Mouse (Mus musculus): ENCODE measurements at regions not wholly inside any gene's neighbourhood (a gene's known extent, or its start where the extent isn't known, plus 50 kb on each side); places are given as distances from the start of the nearest gene placed in this dataset.
"Not testable (repeated sequence)": the region's sequence is repeated elsewhere in the genome, so short reads cannot be mapped to it uniquely, and the experiment has no call there.

GRCm38 (mm10) chr14:120826187-120826586 is 84.8 kb upstream of the Ipo5 start:
- no peak for DNase-seq (ENCODE audit: low spot score in 2 of 2)

- DNase-seq (ENCODE audit: low spot score in 2 of 2): not testable (repeated sequence)
These were observed 80.6 kb upstream of the Ipo5 start for GRCm38 (mm10) chr14:120830389-120830835.

- no peak for DNase-seq (ENCODE audit: low spot score in 2 of 2)
These were observed 79.6 kb upstream of the Ipo5 start for GRCm38 (mm10) chr14:120831397-120831796.

GRCm38 (mm10) chr14:120831847-120832613 is 79.0 kb upstream of the Ipo5 start:
- peak; percentile 73 to 86 for DNase-seq (ENCODE audit: low spot score in 2 of 2)

- DNase-seq (ENCODE audit: low spot score in 2 of 2): no peak
These were observed 76.2 kb upstream of the Ipo5 start for GRCm38 (mm10) chr14:120834821-120835220.

GRCm38 (mm10) chr14:120835758-120836157 is 75.3 kb upstream of the Ipo5 start:
- no peak for DNase-seq (ENCODE audit: low spot score in 2 of 2)

GRCm38 (mm10) chr14:120836535-120837316 is 74.3 kb upstream of the Ipo5 start:
- DNase-seq (ENCODE audit: low spot score in 2 of 2): no peak

- DNase-seq (ENCODE audit: low spot score in 2 of 2): peak in 1 of 2 experiments; percentile 7
These were observed 70.1 kb upstream of the Ipo5 start for GRCm38 (mm10) chr14:120840900-120841299.

GRCm38 (mm10) chr14:120841311-120841710 is 69.7 kb upstream of the Ipo5 start:
- DNase-seq (ENCODE audit: low spot score in 2 of 2): no peak

GRCm38 (mm10) chr14:120845172-120845571 is 65.9 kb upstream of the Ipo5 start:
- DNase-seq (ENCODE audit: low spot score in 2 of 2): no peak

- no peak for DNase-seq (ENCODE audit: low spot score in 2 of 2)
These were observed 64.8 kb upstream of the Ipo5 start for GRCm38 (mm10) chr14:120846073-120846850.

- DNase-seq (ENCODE audit: low spot score in 2 of 2): no peak
These were observed 64.0 kb upstream of the Ipo5 start for GRCm38 (mm10) chr14:120847006-120847405.

GRCm38 (mm10) chr14:120848083-120848951 is 62.7 kb upstream of the Ipo5 start:
- no peak for DNase-seq (ENCODE audit: low spot score in 2 of 2)

GRCm38 (mm10) chr14:120849159-120849558 is 61.9 kb upstream of the Ipo5 start:
- no peak for DNase-seq (ENCODE audit: low spot score in 2 of 2)

GRCm38 (mm10) chr14:120853643-120854042 is 57.4 kb upstream of the Ipo5 start:
- DNase-seq (ENCODE audit: low spot score in 2 of 2): no peak

- DNase-seq (ENCODE audit: low spot score in 2 of 2): no peak
These were observed 56.5 kb upstream of the Ipo5 start for GRCm38 (mm10) chr14:120854559-120854958.

- no peak for DNase-seq (ENCODE audit: low spot score in 2 of 2)
These were observed 55.8 kb upstream of the Ipo5 start for GRCm38 (mm10) chr14:120855181-120855580.
